Mouse (Mus musculus) stomach, embryonic 16.5 days (tissue): ENCODE measurements around the gene Ubl7. TPM values are rescaled to one million over a fixed set of nuclear protein-coding genes. Genes with fewer than 3 reads are reported as not detected.
"Not testable (repeated sequence)": the region's sequence is repeated elsewhere in the genome, so short reads cannot be mapped to it uniquely, and the experiment has no call there.

Experiments
- ATAC-seq: fragments of 200-750 bp; cut with Nextera tagmentation; 2 replicates; pipeline ENCODE4 v1.8.0; 2017; ENCODE audit warnings: moderate number of reproducible peaks, moderate TSS enrichment; ENCODE audit not compliant: insufficient read depth, low FRiP score
- H3K27ac ChIP-seq: fragments of 300-500 bp; sonication (generic); 2 replicates; pipeline ENCODE4 v1.5.1; 2014; ENCODE audit warnings: low read length
- H3K27me3 ChIP-seq: fragments of 300-500 bp; sonication (generic); 2 replicates; pipeline ENCODE4 v1.6.1; 2014; ENCODE audit warnings: low read length, control low read depth, mixed read lengths; ENCODE audit not compliant: control insufficient read depth, insufficient read depth
- H3K36me3 ChIP-seq: fragments of 300-500 bp; sonication (generic); 2 replicates; pipeline ENCODE4 v1.6.1; 2014; ENCODE audit warnings: low read length; ENCODE audit not compliant: control insufficient read depth, insufficient read depth
- H3K4me1 ChIP-seq: fragments of 300-500 bp; sonication (generic); 2 replicates; pipeline ENCODE4 v1.6.1; 2014; ENCODE audit warnings: low read length, control low read depth, mixed read lengths; ENCODE audit not compliant: control insufficient read depth, insufficient read depth
- H3K4me2 ChIP-seq: fragments of 300-500 bp; sonication (generic); 2 replicates; pipeline ENCODE4 v1.6.1; 2014; ENCODE audit warnings: low read depth, low read length, mixed read lengths
- H3K4me3 ChIP-seq: fragments of 300-500 bp; sonication (generic); replicated peaks from 2 replicates; pipeline ENCODE4 v1.5.1; 2014; ENCODE audit warnings: mild to moderate bottlenecking, low read length
- H3K9ac ChIP-seq: fragments of 300-500 bp; sonication (generic); 2 replicates; pipeline ENCODE4 v1.6.1; 2014; ENCODE audit warnings: low read length
- H3K9me3 ChIP-seq: fragments of 300-500 bp; sonication (generic); replicated peaks from 2 replicates; pipeline ENCODE4 v1.6.1; 2016; ENCODE audit warnings: low read length, control low read depth; ENCODE audit not compliant: control insufficient read depth
- WGBS: fragments of 180-500 bp; shearing (Covaris S2); extraction: QIAGEN DNeasy Blood & Tissue Kit; methylation state at CpG from one replicate; pipeline ENCODE4 v1.1.7; 2014; 5-methylcytosine and 5-hydroxymethylcytosine counted together
- polyA plus RNA-seq: library from polyadenylated mRNA; unstranded; fragments of >200 nt; fragmentation: Nextera tagmentation; extraction: Ambion mirVana; gene quantifications from 2 replicates; pipeline ENCODE4 v1.2.1, GENCODE M21; 2015

Gene Ubl7
- polyA plus RNA-seq, 1 experiment from 2014 or later: 82.1 TPM

DNA sequence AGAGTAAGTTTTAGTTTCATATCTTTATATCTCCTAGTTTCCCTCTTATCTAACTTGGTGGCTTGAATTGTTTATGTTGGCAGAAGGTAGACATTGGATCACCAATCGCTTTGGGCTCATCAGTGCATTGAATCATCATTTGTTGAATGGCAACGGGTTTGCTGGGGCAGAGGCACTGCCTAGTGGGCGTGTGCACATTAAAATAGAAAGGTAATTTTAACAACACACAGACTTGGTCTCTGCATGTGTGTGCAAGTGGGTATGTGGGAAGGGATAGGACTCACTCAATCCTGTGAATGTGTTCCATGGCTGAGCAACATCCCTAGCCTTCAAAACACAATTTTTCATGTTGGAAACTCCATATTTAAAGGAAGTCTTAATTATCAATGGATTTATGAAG, 35.8 kb upstream of the Ubl7 start:
- Histone ChIP-seq H3K4me2 (no peak overlapping the region), H3K36me3 (no peaks in the 10 kb centered on the region), H3K27me3 (no peaks in the 10 kb centered on the region), H3K4me1 (no peaks in the 10 kb centered on the region), H3K27ac (no peak overlapping the region), H3K9me3 (no peaks in the 10 kb centered on the region), H3K4me3 (no peak overlapping the region), H3K9ac (no peak overlapping the region)
- WGBS: 55% methylated on average over 3 of the region's 3 CpGs
- no peak for ATAC-seq

DNA sequence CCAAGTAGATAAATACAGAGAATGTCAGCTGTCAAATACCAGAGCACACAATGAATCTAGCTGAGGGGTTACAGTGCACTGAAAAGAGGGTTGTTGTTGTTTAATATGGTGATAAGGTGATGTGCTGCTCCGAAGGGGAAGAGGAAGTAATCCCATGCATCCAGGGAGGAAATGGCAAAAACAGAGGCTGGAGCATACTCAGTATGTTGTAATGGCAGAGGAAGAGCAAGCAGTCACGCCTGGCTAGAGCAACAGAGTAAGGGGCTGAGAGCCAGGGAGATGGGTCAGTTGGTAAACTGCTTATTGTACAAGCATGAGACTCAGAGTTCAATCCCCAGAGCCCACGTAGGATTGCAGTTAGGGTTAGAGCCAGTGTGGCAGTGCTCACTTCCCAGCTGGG, 31.6 kb upstream of the Ubl7 start:
- H3K36me3 ChIP-seq: no peaks in the 10 kb centered on the region

DNA sequence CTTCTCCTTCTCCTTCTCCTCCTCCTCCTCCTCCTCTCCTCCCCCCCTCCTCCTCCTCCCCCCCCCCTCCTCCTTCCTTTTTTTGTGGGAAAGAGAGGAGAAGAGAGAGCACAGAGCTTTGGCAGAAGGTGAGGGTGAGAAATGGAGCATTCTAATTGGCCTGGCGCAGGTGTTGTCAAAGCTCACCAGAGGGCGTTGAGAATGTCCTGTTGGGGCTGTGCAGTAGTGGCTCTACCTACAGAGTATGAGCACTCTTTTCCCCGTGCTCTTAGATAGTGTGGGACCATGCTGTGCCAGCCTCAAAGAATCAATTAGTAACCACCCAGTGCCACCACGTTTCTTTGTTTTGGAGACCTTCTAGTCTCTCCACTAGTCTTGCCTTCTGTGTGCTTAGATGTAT, 30.5 kb upstream of the Ubl7 start:
- no peaks in the 10 kb centered on the region for H3K36me3 ChIP-seq
- no peaks in the 10 kb centered on the region for H3K27me3 ChIP-seq
- WGBS: 23% methylated on average over 4 of the region's 4 CpGs
- no peak for ATAC-seq
- H3K4me1 ChIP-seq: no peaks in the 10 kb centered on the region
- H3K4me2 ChIP-seq: no peak overlapping the region
- no peaks in the 10 kb centered on the region for H3K9me3 ChIP-seq
- H3K4me3 ChIP-seq: no peak overlapping the region
- no peak overlapping the region for H3K27ac ChIP-seq
- H3K9ac ChIP-seq: no peak overlapping the region

More for the DNA sequence above, 31.6 kb upstream of the Ubl7 start:
- Histone ChIP-seq H3K9ac (no peak overlapping the region), H3K27me3 (no peaks in the 10 kb centered on the region), H3K4me1 (no peaks in the 10 kb centered on the region), H3K4me2 (no peak overlapping the region), H3K9me3 (no peaks in the 10 kb centered on the region), H3K27ac (no peak overlapping the region), H3K4me3 (no peak overlapping the region)
- no peak for ATAC-seq
- 48% methylated on average over 3 of the region's 3 CpGs for WGBS

DNA sequence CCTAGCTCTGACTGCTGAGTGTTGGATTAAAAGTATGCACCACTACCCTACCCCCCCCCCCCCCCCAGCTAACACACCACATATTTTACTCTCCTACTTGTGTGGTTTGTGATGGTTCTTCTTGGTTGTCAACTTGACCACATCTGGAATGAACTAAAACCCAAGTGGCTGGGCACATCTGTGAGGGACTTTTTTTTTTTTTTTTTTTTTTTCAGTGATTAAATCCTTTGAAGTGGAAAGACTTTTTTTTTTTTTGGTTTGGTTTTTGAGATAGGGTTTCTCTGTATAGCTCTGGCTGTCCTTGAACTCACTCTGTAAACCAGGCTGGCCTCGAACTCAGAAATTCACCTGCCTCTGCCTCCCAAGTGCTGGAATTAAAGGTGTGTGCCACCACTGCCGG, 29.0 kb upstream of the Ubl7 start:
- H3K27me3 ChIP-seq, H3K27ac ChIP-seq, H3K4me3 ChIP-seq, ATAC-seq, H3K36me3 ChIP-seq, H3K4me2 ChIP-seq, H3K9ac ChIP-seq, H3K4me1 ChIP-seq, H3K9me3 ChIP-seq: not testable (repeated sequence)
- 86% methylated on average over 2 of the region's 2 CpGs for WGBS

DNA sequence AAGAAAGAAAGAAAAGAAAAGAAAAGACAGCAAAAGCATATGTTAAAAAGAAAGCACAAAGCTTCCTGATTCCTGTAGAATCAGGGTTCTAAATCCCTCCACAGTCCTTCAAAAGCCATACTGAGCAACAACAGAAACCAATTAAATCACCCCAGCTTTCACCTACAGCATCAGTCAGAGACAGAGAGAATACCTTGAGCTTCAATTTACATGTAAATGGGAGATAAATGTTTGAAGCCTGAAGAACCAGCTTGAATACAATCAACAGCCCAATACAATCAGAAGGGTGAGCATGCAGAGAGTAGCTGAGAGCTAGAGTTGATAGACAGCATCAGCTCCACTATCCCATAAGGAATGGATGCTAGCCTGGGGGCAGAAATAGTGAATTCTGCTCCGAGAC, 27.4 kb upstream of the Ubl7 start:
- Histone ChIP-seq H3K4me2 (no peak overlapping the region), H3K4me3 (no peak overlapping the region), H3K36me3 (no peaks in the 10 kb centered on the region), H3K4me1 (no peaks in the 10 kb centered on the region), H3K27ac (no peak overlapping the region), H3K9me3 (no peaks in the 10 kb centered on the region), H3K27me3 (no peaks in the 10 kb centered on the region), H3K9ac (no peak overlapping the region)
- no peak for ATAC-seq
- WGBS: 61% methylated on average over 1 of the region's 1 CpGs

DNA sequence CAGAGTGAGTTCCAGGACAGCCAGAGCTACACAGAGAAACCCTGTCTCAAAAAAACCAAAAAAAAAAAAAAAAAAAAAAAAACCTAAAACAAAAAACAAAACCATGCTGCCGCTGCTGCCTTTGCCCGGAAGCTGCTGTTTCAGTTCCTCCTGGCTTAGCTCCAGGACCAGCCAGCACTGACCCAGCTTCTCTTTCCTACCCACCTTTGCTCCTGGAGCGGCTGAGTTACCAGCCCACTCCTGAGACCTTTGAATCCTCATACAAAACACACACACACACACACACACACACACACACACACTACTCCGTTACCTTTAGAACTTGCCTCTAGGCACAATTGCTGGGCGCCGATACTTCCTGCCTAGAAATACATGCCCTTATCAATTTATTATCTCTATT, 22.7 kb upstream of the Ubl7 start:
- Histone ChIP-seq H3K4me2 (no peak overlapping the region), H3K36me3 (no peaks in the 10 kb centered on the region), H3K4me3 (no peak overlapping the region), H3K9ac (no peak overlapping the region), H3K27me3 (no peaks in the 10 kb centered on the region), H3K27ac (no peak overlapping the region), H3K4me1 (no peaks in the 10 kb centered on the region), H3K9me3 (no peaks in the 10 kb centered on the region)
- no peak for ATAC-seq
- 59% methylated on average over 6 of the region's 6 CpGs for WGBS

DNA sequence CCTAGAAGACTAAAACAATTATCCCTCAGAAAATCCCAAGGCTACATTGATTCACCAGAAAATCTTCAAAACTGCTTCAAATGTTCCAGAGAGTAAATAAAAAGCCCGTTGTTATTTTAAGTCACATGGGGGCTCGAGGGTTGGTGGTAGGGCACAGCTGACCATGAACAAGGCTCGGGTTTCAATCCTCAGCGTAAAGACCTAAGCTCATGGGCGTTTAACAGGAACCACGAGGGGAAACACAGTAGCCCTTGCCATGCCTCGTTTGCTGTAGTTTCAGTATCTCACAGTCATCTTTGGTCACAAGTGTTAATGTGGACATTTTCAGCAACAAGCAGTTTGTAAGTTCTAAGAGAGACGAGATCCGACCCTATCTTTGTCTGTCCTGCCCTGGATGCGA, 10.3 kb upstream of the Ubl7 start:
- ATAC-seq: no peak
- Histone ChIP-seq H3K36me3 (no peaks in the 10 kb centered on the region), H3K9ac (no peak overlapping the region), H3K4me3 (no peak overlapping the region), H3K4me1 (no peaks in the 10 kb centered on the region), H3K27me3 (no peaks in the 10 kb centered on the region), H3K4me2 (no peak overlapping the region), H3K9me3 (no peaks in the 10 kb centered on the region), H3K27ac (no peak overlapping the region)
- WGBS: 39% methylated on average over 10 of the region's 10 CpGs

DNA sequence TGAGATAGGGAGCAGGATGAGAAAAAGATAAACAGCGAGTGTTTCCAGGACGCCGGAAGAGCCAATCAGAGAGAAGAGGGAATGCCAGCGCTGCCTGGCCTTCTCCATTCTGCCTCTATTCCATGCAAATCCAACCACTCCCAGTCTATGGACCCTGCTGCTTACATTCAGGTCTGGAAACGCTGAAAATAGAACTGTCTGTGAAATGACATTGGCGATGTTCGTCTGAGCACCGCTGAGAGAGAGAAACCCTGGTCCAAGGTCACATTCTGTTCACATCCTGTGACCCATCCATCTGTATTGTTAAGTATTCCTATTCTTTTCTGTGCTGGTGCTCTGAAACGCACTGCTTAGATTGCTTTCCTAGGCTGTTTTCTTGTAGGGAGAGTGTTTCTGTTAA, 9.6 kb upstream of the Ubl7 start:
- H3K36me3 ChIP-seq: no peaks in the 10 kb centered on the region
- H3K4me2 ChIP-seq: no peak overlapping the region
- H3K4me3 ChIP-seq: no peak overlapping the region
- H3K27me3 ChIP-seq: no peaks in the 10 kb centered on the region
- no peaks in the 10 kb centered on the region for H3K4me1 ChIP-seq
- 29% methylated on average over 9 of the region's 9 CpGs for WGBS
- H3K9me3 ChIP-seq: no peaks in the 10 kb centered on the region
- H3K9ac ChIP-seq: no peak overlapping the region
- no peak overlapping the region for H3K27ac ChIP-seq
- no peak for ATAC-seq

DNA sequence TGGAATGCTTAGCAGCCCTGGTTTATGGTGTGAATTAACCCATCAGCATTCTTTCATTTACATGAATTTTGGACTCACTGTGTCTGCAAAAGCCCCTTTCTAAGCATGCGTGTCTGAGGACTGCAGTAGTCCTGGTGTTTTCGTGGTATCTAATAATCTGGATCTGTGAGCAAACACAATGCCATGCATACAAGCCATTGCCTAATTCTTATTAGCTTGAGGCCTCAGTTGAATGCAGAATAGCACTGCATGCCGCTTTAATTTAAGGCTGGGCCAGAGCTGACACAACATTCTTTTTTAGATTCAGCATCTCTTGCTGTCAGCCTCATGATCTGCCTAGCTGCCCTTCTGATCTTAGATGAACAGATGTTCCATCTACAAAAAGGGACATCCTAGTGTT, 9.2 kb upstream of the Ubl7 start:
- Histone ChIP-seq H3K9me3 (no peaks in the 10 kb centered on the region), H3K9ac (no peak overlapping the region), H3K4me3 (no peak overlapping the region), H3K4me2 (no peak overlapping the region), H3K27ac (no peak overlapping the region), H3K36me3 (no peaks in the 10 kb centered on the region), H3K27me3 (no peaks in the 10 kb centered on the region), H3K4me1 (no peaks in the 10 kb centered on the region)
- ATAC-seq: no peak
- WGBS: 82% methylated on average over 3 of the region's 3 CpGs

DNA sequence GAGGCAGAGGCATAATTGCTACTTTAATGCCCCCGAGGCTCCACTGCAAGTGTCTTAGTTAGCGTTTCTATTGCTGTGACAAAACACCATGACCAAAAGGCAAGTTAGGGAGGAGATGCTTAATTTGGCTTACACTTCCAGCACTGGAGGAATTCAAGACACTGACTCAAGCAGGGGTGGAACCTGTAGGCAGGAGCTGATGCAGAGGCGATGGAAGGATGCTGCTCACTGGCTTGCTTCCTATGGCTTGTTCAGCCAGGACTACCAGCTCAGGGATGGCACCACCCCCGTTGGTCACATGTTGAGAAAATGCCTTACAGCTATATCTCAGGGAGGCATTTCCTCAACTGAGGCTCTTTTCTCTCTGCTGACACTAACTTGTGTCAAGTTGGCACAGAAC, 8.6 kb upstream of the Ubl7 start:
- no peak overlapping the region for H3K9ac ChIP-seq

More for the DNA sequence above, 8.6 kb upstream of the Ubl7 start:
- ATAC-seq: no peak
- 86% methylated on average over 4 of the region's 4 CpGs for WGBS
- no peak overlapping the region for H3K4me2 ChIP-seq
- no peaks in the 10 kb centered on the region for H3K9me3 ChIP-seq
- no peaks in the 10 kb centered on the region for H3K4me1 ChIP-seq
- H3K4me3 ChIP-seq: no peak overlapping the region
- no peaks in the 10 kb centered on the region for H3K27me3 ChIP-seq
- no peak overlapping the region for H3K27ac ChIP-seq
- H3K36me3 ChIP-seq: no peaks in the 10 kb centered on the region
